Mouse (Mus musculus) bone marrow, adult 2 months (tissue): ENCODE measurements around the gene Gm29133. TPM values are rescaled to one million over a fixed set of nuclear protein-coding genes. Genes with fewer than 3 reads are reported as not detected.

Source experiments
- H3K27ac ChIP-seq: fragments of 200-500 bp; 2 replicates; pipeline ENCODE4 v1.5.1; 2012; ENCODE audit warnings: low read depth, mild to moderate bottlenecking, control low read depth, inconsistent platforms, low read length; ENCODE audit not compliant: control insufficient read depth, poor library complexity, insufficient read depth
- H3K4me1 ChIP-seq: fragments of 200-500 bp; 2 replicates; pipeline ENCODE4 v1.6.1; 2011; ENCODE audit warnings: low read length; ENCODE audit not compliant: control insufficient read depth, insufficient read depth
- H3K4me3 ChIP-seq: fragments of 200-500 bp; replicated peaks from 2 replicates; pipeline ENCODE3; 2011; ENCODE audit warnings: mild to moderate bottlenecking, low read depth, low read length, control low read depth; ENCODE audit not compliant: control insufficient read depth
- CTCF ChIP-seq: fragments of 200-500 bp; IDR thresholded peaks from 2 replicates; pipeline ENCODE4 v1.5.1; 2011; ENCODE audit warnings: low read length, control low read depth; ENCODE audit not compliant: control insufficient read depth, insufficient read depth
- POLR2A ChIP-seq: fragments of 200-500 bp; IDR thresholded peaks from 2 replicates; pipeline ENCODE4 v1.6.1; 2011; ENCODE audit warnings: low read depth, mild to moderate bottlenecking, control low read depth, low read length, borderline replicate concordance; ENCODE audit not compliant: control insufficient read depth
- WGBS: fragments of 180-500 bp; shearing (Covaris S2); methylation state at CpG from one replicate; pipeline ENCODE4 v1.1.7; 2018; 5-methylcytosine and 5-hydroxymethylcytosine counted together
- polyA plus RNA-seq: library from polyadenylated mRNA; stranded (reverse); fragments of >200 nt; gene quantifications from 2 replicates; pipeline ENCODE4 v1.2.4, GENCODE M21; 2011; ENCODE audit warnings: low replicate concordance; ENCODE audit not compliant: missing spikeins, insufficient read depth, insufficient read length

Gm29133 gene
- polyA plus RNA-seq, 1 experiment = not detected

DNA sequence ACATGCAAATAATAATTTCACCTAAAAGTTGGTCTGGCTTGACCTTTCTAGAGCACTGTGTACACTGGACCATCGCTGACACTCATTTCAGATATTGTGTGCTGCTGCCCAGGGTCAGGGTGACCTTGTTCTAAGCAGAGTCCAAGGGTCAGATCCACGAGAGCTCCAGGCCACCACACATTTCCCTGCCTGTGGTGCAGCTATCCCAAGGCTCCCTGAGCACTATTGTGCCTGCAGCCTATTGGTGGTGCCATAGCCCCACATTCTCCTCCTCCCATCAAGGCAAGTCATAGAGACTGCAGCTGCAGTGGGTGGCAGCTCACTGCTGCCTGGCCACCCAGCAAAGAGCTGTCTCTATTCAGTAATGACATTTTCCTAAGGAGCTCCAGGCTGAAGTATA lies 2.7 kb upstream of the Gm29133 start:
- H3K4me1 ChIP-seq = peaks cover 3% of the 10 kb centered on the region; the same call in 1 of the 2 replicates
- 0 out of 2 replicates have a peak, but pooled peaks have one; percentile 3 for TF ChIP-seq CTCF
- TF ChIP-seq POLR2A = no peak
- no peak overlapping the region for H3K4me3 ChIP-seq
- H3K27ac ChIP-seq = no peak overlapping the region
- 61% methylated on average over 2 of the region's 2 CpGs for WGBS

DNA sequence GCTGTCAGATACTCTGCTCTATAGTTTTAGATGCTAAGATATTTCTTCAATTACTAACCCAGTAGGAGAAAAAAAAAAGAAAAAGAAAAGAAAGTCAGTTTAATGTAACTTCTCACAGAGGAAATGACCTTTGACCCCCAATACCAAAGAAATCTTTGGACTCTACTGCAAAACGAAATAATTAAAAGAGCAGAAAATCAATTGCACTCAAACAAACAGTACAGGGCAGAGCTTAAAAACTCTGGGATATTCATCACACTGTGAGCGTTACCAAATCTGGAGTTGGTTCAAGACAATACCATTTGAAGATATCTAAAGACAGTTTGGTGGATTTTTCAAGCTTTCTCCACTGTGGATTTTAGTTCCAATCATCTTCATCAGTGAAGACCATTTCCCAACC lies 15.4 kb downstream of the Gm29133 start:
- TF ChIP-seq CTCF = no peak
- no peak for TF ChIP-seq POLR2A
- Histone ChIP-seq H3K27ac (no peak overlapping the region), H3K4me3 (no peak overlapping the region), H3K4me1 (no peaks in the 10 kb centered on the region)
- WGBS = 77% methylated on average over 2 of the region's 2 CpGs

DNA sequence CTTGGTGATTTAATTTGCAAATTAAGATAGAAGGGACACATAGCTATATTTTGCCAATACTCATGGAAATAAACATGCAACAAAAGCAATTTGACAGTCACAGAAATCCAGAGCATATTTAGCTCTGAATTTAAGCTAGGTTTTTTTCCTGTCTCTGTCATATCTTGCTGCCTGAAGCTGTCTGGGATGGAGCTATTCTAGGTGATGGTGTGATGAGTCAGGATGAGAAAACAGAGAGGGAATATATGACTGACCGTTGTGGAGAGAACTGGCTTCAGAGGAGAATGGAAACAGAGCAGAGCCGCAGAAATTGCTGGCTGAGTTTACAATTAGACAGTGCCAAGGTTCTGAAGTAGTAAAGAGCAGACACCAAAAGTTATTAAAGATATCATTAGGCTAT lies 26.3 kb downstream of the Gm29133 start:
- 73% methylated on average over 2 of the region's 2 CpGs for WGBS
- no peaks in the 10 kb centered on the region for H3K4me1 ChIP-seq
- H3K4me3 ChIP-seq = no peak overlapping the region
- TF ChIP-seq CTCF (no peak), POLR2A (no peak)
- H3K27ac ChIP-seq = no peak overlapping the region

DNA sequence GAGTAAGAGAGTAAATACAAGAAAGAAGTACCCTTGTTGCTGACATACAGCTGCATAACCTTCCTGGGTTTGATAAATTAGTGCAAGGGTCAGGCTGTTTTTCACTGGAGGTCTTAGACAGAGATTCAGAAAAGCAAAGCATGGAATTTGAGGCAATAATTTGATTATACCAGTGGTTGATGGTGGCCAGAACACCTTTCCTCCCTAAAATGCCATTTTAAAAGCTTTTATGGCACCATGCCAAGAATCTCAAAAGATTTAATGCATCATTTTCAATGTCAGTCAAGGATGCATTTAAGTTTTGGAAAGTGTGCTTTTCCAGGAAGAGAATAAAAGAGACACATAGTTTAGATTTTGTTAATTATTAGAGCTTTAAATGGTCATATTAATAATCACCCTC lies 60.0 kb downstream of the Gm29133 start:
- TF ChIP-seq CTCF (no peak), POLR2A (no peak)
- Histone ChIP-seq H3K4me3 (no peak overlapping the region), H3K4me1 (no peaks in the 10 kb centered on the region), H3K27ac (no peak overlapping the region)

DNA sequence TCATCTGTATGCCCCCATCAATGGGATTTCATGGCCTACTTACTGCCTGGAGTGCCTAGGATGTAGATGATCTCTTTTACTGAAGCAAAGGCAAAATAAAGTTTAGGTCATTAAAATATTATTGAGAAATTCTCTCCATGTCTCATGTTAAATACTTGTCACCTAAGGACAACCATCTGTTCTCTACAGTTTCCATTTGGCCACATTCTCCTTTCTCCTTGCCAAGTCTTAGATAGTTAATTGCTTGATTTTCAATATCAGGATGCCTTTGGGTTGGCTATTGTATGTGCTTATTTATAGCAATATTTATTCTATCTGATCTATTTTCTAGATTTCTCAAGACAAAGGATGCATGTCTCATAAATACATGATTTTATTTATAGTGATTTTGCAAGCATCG lies 75.9 kb downstream of the Gm29133 start:
- no peak overlapping the region for H3K27ac ChIP-seq
- H3K4me3 ChIP-seq = no peak overlapping the region
- H3K4me1 ChIP-seq = no peaks in the 10 kb centered on the region
- no peak for TF ChIP-seq POLR2A
- no peak for TF ChIP-seq CTCF
- 71% methylated on average over 1 of the region's 1 CpGs for WGBS

DNA sequence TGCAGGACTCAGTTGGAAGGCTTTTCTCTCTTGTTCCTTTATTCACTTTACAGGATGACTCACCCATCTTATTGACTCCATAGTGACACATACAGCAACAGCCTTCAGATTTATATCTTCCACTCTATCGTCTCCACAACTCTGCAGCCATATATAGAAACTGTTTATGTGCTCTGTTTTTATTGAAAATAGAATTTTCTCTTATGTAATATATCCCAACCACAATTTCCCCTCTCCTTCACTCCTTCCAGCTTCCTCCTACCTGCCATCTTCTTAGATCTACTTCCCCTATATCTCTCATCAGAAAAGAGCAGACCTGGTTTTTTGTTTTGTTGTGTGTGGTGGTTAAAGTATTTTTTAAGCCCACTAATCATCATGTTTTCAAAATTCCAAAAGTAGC lies 76.5 kb downstream of the Gm29133 start:
- H3K4me1 ChIP-seq = no peaks in the 10 kb centered on the region
- no peak for TF ChIP-seq POLR2A
- TF ChIP-seq CTCF = no peak
- 10% methylated on average over 1 of the region's 1 CpGs for WGBS
- H3K27ac ChIP-seq = no peak overlapping the region
- no peak overlapping the region for H3K4me3 ChIP-seq

DNA sequence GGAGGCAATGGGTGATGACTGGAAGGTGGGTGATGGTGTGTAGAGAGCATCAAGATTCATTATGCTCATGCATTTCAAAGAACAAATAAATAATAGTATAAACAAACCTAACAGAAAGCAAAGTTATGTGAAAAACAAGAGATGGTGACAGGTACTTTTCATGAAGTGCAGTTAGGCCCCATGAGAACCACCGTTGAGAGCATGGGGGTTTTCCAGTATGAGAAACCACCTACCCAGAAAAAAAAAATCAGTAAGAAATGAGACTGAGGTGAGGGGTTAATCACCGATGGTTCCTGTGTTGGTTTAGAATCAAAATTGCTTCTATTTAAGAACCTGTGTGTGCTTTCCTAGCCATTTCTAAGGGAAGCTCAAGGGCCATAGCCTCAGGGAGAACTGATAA lies 86.8 kb downstream of the Gm29133 start:
- H3K4me1 ChIP-seq = no peaks in the 10 kb centered on the region; the same call in 1 of the 2 replicates
- WGBS = 61% methylated on average over 2 of the region's 2 CpGs
- TF ChIP-seq POLR2A (no peak), CTCF (no peak)
- no peak overlapping the region for H3K4me3 ChIP-seq
- H3K27ac ChIP-seq = no peak overlapping the region

DNA sequence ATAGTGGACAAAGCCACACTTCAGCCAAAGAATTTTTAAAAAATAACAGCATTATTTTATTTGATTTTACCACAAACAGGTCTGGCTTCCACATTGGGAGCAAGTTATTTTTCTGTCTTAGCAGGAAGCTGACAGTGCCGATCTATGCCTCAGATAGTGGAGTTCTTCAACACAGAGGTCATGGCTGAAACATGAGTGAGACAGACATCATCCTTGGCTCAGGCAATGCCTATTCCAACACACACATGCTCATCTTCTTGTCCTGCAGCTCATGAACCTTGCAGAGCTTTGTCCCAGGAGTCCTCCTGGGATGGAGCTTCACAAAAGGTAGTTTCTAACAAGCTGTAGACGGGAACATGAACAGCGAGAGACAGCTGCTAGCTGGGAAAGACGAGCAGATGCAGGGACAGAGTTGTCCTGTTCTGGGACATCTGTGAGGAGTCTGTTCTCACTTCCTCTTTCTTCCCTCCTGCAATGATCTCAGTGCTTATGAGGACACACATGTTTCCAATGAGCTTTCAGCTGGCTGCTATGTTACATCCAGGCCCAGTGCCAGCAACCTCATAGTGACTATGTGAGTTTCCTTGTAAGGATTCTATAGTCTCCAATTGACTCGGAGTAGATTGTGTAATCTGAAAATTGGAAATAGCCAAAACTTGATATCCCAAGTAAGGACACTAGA lies 87.4 kb downstream of the Gm29133 start:
- H3K4me3 ChIP-seq = no peak overlapping the region
- H3K27ac ChIP-seq = no peak overlapping the region
- WGBS = 31% methylated on average over 5 of the region's 5 CpGs

More for the DNA sequence above, 87.4 kb downstream of the Gm29133 start:
- no peak for TF ChIP-seq CTCF
- no peak for TF ChIP-seq POLR2A
- H3K4me1 ChIP-seq = no peaks in the 10 kb centered on the region; the same call in 1 of the 2 replicates

Other genes starting within 250 kb of the Gm29133 start
- 34.4 and 45.9 TPM in 2 replicates for gene Pdcd10, start 191.3 kb upstream of the Gm29133 start, polyA plus RNA-seq
- gene Serpini1, start 190.7 kb upstream of the Gm29133 start, polyA plus RNA-seq = 0.31 and 1.3 TPM in 2 replicates
- 26.7 and 51.2 TPM in 2 replicates for gene Golim4, start 208.8 kb downstream of the Gm29133 start, polyA plus RNA-seq